In the genomic region with DNA sequence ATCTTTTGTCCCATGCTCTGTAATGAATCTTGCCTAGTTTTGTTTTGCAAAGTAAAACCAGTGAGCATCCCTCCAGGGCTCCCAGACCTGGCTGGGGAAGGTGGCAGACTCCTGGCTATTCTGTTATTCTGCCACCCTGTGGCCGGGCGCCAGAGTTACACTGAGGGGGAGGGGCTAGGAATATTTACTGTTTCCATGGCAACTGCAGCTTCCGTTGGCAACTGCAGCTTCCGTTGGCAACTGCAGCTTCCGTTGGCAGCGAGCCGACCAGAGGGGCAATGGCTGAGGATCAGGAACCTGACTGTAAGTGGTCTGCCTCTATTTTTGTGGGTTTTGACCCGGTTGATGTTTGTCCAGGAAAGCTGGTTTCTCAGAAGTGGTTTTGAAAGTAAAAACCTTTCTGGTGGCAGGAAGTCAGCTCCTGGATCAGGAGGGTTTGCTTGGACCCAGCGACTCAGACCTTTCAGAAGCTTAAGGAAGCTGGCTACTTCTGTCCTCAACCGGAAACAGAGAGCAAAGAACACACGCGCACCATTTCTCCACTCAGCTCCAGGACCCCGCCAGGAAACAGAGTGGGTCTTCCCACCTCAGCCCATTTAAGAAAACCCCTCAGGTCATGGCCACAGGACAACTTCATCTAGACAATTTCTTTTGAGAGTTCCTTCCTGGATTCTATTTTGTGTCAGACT, we compare ENCODE assay signal across 8 mouse cellular contexts. TPM values are rescaled to one million over a fixed set of nuclear protein-coding genes. Genes with fewer than 3 reads are reported as not detected.
DNase-seq lines count a peak whose midpoint lies in the region; ATAC-seq lines count a peak whose summit lies in the region.

Gene 1700010I14Rik (plus strand): TSS at position 215 of the 689 bp plus-strand sequence.

- peak within 1 kb of the TSS; percentile 49 for H3K4me2 ChIP-seq in heart, embryonic 14.5 days (ENCODE audit: low read length)
- peak within 1 kb of the TSS; percentile 72 for H3K4me2 ChIP-seq in liver, embryonic 11.5 days

- H3K9me3 ChIP-seq in heart, embryonic 14.5 days (ENCODE audit: control insufficient read depth, low read length) = no peaks in the 10 kb centered on the region
- no peaks in the 10 kb centered on the region for H3K9me3 ChIP-seq in liver, embryonic 11.5 days (ENCODE audit: control insufficient read depth, low read length)

- no peak for ATAC-seq in heart, embryonic 14.5 days (ENCODE audit: insufficient number of reproducible peaks, insufficient read depth, low FRiP score, low read depth)
- peak; percentile 75 for ATAC-seq in liver, embryonic 11.5 days (replicated peaks; ENCODE audit: low FRiP score)

- DNase-seq in CD4-positive helper T cell, adult 2 months (ENCODE audit: low read depth, low spot score) = peak; percentile 89
- DNase-seq in brain, adult 2 months (ENCODE audit: low read depth, low spot score) = peak; percentile 87
- DNase-seq in fibroblast of lung, adult 2 months (ENCODE audit: low read depth) = peak; percentile 41
- DNase-seq in kidney, postnatal 10 days = peak; percentile 95
- DNase-seq in liver, embryonic 11.5 days (ENCODE audit: low spot score) = peak; percentile 69
- DNase-seq in naive thymus-derived CD4-positive, alpha-beta T cell, adult 2 months (ENCODE audit: low read depth) = peak; percentile 95
- DNase-seq in splenic B cell, adult 2 months (ENCODE audit: low read depth, low spot score) = peak; percentile 89

- peak within 1 kb of the TSS; percentile 38 to 41; a peak in 3 of 4 replicates for H3K27ac ChIP-seq in heart, embryonic 14.5 days (replicated peaks in 1 of 2; ENCODE audit: control insufficient read depth in 1 of 2, insufficient read depth in 1 of 2, low read depth in 2 of 2, low read length in 2 of 2)
- 0 out of 2 replicates have a peak within 1 kb of the TSS, but pooled peaks have one; percentile 13 for H3K27ac ChIP-seq in liver, embryonic 11.5 days (ENCODE audit: low read depth, low read length)

- no peaks in the 10 kb centered on the region for H3K36me3 ChIP-seq in heart, embryonic 14.5 days (ENCODE audit: control insufficient read depth, insufficient read depth, low read length)
- H3K36me3 ChIP-seq in liver, embryonic 11.5 days (ENCODE audit: control insufficient read depth, insufficient read depth, low read length) = no peaks in the 10 kb centered on the region
- H3K36me3 ChIP-seq in splenic B cell, adult 2 months (ENCODE audit: control insufficient read depth, insufficient read depth, low read length, poor library complexity, severe bottlenecking) = no peaks in the 10 kb centered on the region; the same call in 1 of the 2 replicates

- H3K4me1 ChIP-seq in heart, embryonic 14.5 days (ENCODE audit: control insufficient read depth in 2 of 2, insufficient read depth in 2 of 2, low read length in 2 of 2) = peaks cover 4 to 5% of the 10 kb centered on the region in 2 experiments; a peak in 1 of 4 replicates
- H3K4me1 ChIP-seq in liver, embryonic 11.5 days (replicated peaks; ENCODE audit: control insufficient read depth, insufficient read depth, low read length) = peaks cover 6% of the 10 kb centered on the region; the same call in 1 of the 2 replicates

- 5% methylated on average over 13 of the region's 13 CpGs for WGBS in heart, embryonic 14.5 days
- WGBS in liver, embryonic 11.5 days = 3% methylated on average over 13 of the region's 13 CpGs

- H3K9ac ChIP-seq in heart, embryonic 14.5 days (ENCODE audit: low read length) = no peak within 1 kb of the TSS
- peak within 1 kb of the TSS; percentile 50; the same call in 1 of the 2 replicates for H3K9ac ChIP-seq in liver, embryonic 11.5 days (ENCODE audit: low read depth, low read length)

- peak within 1 kb of the TSS; percentile 5 to 33 for H3K4me3 ChIP-seq in heart, embryonic 14.5 days (ENCODE audit: control insufficient read depth in 1 of 2, insufficient read depth in 1 of 2, low read depth in 1 of 2, low read length in 2 of 2)
- peak within 1 kb of the TSS; percentile 53 for H3K4me3 ChIP-seq in liver, embryonic 11.5 days (ENCODE audit: low read depth, low read length)

- H3K27me3 ChIP-seq in heart, embryonic 14.5 days (ENCODE audit: control insufficient read depth, insufficient read depth, low read length) = no peaks in the 10 kb centered on the region
- no peaks in the 10 kb centered on the region for H3K27me3 ChIP-seq in liver, embryonic 11.5 days (replicated peaks; ENCODE audit: control insufficient read depth, insufficient read depth, low read length)
- no peaks in the 10 kb centered on the region for H3K27me3 ChIP-seq in splenic B cell, adult 2 months (ENCODE audit: control insufficient read depth, insufficient read depth, low read length, poor library complexity, severe bottlenecking)

RNA-seq across cellular contexts. Expression of gene 1700010I14Rik, which starts in this region (rescaled TPM):
- 0.32 and 0.46 TPM in 2 replicates for polyA plus RNA-seq in heart, embryonic 14.5 days (2014; fragmentation: Nextera tagmentation; extraction: Ambion mirVana)
- polyA plus RNA-seq in liver, embryonic 11.5 days (2014; fragmentation: Nextera tagmentation; extraction: Ambion mirVana) = 1.3 and 1.9 TPM in 2 replicates

Comparison
In these comparisons a context has a peak if more than half of its experiments do, and no peak if none do; other contexts are left out.
1. DNase-seq: peak in every context shown above with its lines; median percentile 95 in kidney, postnatal 10 days; 95 in naive thymus-derived CD4-positive, alpha-beta T cell, adult 2 months; 89 in CD4-positive helper T cell, adult 2 months; 89 in splenic B cell, adult 2 months; 87 in brain, adult 2 months; 69 in liver, embryonic 11.5 days; 41 in fibroblast of lung, adult 2 months.